Mouse (Mus musculus) lung, adult 2 months (tissue): Measurements from ENCODE around the gene Rbm15b.

Experiments
- CTCF ChIP-seq: fragments of 200-500 bp; IDR thresholded peaks from 2 replicates; pipeline ENCODE4 v1.5.1; 2011; ENCODE audit warnings: mild to moderate bottlenecking, low read length, control low read depth; ENCODE audit not compliant: insufficient read depth
- POLR2A ChIP-seq: fragments of 200-500 bp; IDR thresholded peaks from 2 replicates; pipeline ENCODE4 v1.6.1; 2011; ENCODE audit warnings: low read depth, mild to moderate bottlenecking, control low read depth, low read length, borderline replicate concordance; ENCODE audit errors: extremely low read depth

DNA sequence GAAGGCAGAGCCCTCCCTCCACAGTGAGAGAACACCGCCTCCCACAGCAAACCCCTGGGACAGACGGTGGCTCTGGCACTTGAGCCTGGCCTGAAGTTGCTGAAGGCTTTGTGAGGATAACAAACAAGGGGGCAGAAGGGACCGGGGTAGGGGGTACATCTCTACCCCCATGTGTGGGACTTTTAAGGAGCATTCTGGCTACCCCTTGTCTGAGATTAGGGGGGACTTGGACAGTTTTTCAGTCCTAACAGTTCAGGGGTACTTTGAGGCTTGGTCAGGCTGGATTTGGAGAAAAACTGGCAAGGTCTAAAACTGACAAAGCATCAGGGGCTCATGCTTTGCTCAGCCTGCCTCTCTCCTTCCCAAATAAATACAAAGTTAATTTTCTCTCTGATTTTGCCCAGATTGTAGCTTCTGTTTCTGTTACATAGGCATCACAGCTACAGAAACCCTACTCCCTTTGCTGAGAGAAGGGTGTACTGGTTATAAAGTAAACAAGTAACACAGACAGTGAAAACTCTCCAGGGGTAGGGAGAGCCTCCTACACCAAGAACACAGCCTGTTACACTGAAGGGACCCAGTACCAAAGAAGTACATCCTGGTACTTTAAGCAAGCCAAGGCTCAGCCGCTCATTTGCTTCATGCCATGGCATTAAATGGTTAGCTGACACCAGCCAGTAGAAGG, 6.0 kb downstream of the Rbm15b start:
- TF ChIP-seq POLR2A = no peak
- no peak for TF ChIP-seq CTCF
